Mouse (Mus musculus) embryonic fibroblast, embryonic 13.5 days (primary cell): ENCODE results near the gene Tspan2.

Experiments used
- CTCF ChIP-seq: IDR thresholded peaks from 2 replicates; pipeline ENCODE4 v1.5.1; 2011; ENCODE audit warnings: mild to moderate bottlenecking, control low read depth, low read length, moderate library complexity, borderline replicate concordance; ENCODE audit not compliant: insufficient read depth
- POLR2A ChIP-seq: IDR thresholded peaks from 2 replicates; pipeline ENCODE4 v1.6.1; 2011; ENCODE audit warnings: low read depth, mild to moderate bottlenecking, control low read depth, low read length, moderate library complexity

- TF ChIP-seq CTCF (no peak), POLR2A (no peak)
These were observed 22.7 kb downstream of the Tspan2 start for GRCm38 (mm10) chr3:102757019-102757418.
